Mouse (Mus musculus): ENCODE data around the gene Tnfsf10. TPM values are rescaled to one million over a fixed set of nuclear protein-coding genes. Genes with fewer than 3 reads are reported as not detected.

The Tnfsf10 gene
- polyA plus RNA-seq, 1 experiment from 2014 or later, result 0.23 TPM

DNA sequence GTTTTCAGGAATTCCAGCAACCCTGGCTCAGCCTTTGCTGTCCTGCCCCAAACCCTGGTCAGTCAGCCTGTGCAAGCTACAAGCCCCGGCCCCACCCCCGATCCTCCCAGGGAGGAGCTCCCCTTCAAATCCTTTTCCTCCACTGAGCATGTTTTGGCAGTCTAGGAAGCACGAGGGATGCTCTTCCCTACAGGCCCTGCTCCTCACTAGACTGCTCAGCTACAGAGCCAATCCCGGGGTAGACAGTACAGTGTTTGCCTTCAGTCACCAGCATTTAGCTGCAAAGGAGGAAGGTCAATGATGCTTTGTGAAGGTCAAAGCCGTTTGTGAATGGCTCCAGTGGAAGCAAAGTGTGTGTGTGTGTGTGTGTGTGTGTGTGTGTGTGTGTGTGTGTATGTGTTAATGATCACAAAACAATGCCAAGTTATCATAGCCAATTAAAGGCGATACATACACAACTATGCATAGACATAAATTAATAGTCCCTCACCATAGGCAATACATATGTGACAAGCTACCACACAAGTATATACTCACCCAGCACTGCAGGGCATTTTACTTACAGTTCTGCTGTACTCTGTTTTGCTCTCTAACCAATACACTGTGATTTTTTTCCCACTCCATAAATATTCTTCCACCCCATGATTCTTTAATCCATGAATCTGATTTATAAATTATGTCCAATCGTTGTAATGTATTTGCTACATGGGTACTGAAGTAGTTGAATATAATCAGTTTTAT is 23.0 kb upstream of the Tnfsf10 start:
- H3K27me3 ChIP-seq (ENCODE audit: insufficient read depth, low read length), result no peaks in the 10 kb centered on the region
- H3K4me2 ChIP-seq (ENCODE audit: low read depth, low read length), result no peak overlapping the region
- no peak for TF ChIP-seq CTCF (IDR thresholded peaks at IDR 0.05; ENCODE audit: low read depth)
- no peaks in the 10 kb centered on the region for H3K4me1 ChIP-seq (ENCODE audit: insufficient read depth)
- no peak overlapping the region for H3K27ac ChIP-seq (ENCODE audit: low read depth)
- H3K9ac ChIP-seq (replicated peaks), result no peak overlapping the region
- WGBS (ENCODE audit: insufficient replicate concordance), result 62% methylated on average over 7 of the region's 7 CpGs
- no peak for ATAC-seq
- H3K9me3 ChIP-seq (ENCODE audit: low read length), result no peaks in the 10 kb centered on the region
- DNase-seq, result no peak
- H3K36me3 ChIP-seq (replicated peaks; ENCODE audit: insufficient read depth, low read length), result no peaks in the 10 kb centered on the region
- no peak overlapping the region for H3K4me3 ChIP-seq (ENCODE audit: low read depth, low read length)

DNA sequence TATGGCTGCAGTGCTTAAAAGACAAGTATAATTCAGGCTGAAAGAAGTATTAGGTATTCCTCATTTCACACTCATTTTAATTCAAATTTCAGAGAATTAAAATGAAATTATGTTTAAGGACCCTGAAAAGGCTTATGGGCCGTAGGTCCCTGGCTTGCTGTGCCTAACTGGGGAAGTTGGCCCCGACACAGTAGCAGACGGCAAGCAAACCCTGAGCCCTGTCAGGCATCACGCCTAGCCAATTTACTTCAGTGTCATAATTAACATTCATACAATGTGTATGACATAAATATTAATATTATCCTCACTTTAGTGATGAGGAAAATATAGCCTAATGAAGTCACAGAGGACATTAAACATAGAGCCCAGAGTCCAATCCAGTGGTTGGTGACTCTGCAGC is 16.4 kb upstream of the Tnfsf10 start:
- H3K4me3 ChIP-seq (ENCODE audit: low read depth, low read length), result no peak overlapping the region
- peaks cover 7% of the 10 kb centered on the region for H3K4me1 ChIP-seq (ENCODE audit: insufficient read depth)
- H3K9me3 ChIP-seq (ENCODE audit: low read length), result no peaks in the 10 kb centered on the region
- H3K27ac ChIP-seq (ENCODE audit: low read depth), result no peak overlapping the region
- no peaks in the 10 kb centered on the region for H3K36me3 ChIP-seq (replicated peaks; ENCODE audit: insufficient read depth, low read length)
- TF ChIP-seq CTCF (IDR thresholded peaks at IDR 0.05; ENCODE audit: low read depth), result no peak
- TF ChIP-seq EP300 (IDR thresholded peaks at IDR 0.05; ENCODE audit: low read depth), result no peak
- DNase-seq, result no peak
- ATAC-seq, result no peak
- 83% methylated on average over 4 of the region's 4 CpGs for WGBS (ENCODE audit: insufficient replicate concordance)
- no peak overlapping the region for H3K4me2 ChIP-seq (ENCODE audit: low read depth, low read length)
- no peak overlapping the region for H3K9ac ChIP-seq (replicated peaks)
- no peaks in the 10 kb centered on the region for H3K27me3 ChIP-seq (ENCODE audit: insufficient read depth, low read length)

DNA sequence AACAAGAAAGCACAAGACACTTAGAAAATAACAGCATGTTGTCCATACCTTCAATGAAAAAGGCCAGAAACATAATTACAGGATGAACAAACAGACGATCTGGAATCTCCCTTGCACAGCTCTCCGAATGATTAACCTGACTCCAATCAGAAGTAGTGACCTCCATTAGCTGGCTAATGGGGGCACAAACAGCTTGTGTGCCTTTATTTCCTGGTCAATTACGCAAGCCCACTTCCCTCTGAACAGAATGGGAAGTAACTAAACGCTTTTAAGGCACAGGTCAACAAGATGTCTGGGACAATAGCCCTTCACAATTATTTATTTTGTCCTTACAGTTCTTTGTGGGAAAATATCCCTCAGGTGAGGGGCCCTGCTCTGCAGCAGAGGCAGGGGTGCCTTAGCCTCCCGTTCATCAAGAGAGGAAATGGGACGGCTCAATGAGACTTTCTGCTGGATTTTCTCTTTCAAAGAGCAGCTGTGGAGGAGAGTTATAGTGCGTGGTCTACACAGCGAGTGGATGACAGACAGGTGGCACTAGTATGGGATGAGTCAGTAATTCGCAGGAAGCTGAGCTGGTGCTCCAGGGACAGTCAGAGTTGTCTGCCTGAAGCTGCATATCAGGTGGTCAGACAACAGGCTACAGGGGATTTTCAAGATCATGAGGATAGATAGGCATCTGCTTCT is 14.3 kb upstream of the Tnfsf10 start:
- Histone ChIP-seq H3K4me1 (ENCODE audit: insufficient read depth) (peaks cover 7% of the 10 kb centered on the region), H3K4me3 (ENCODE audit: low read depth, low read length) (no peak overlapping the region), H3K27me3 (ENCODE audit: insufficient read depth, low read length) (no peaks in the 10 kb centered on the region), H3K36me3 (replicated peaks; ENCODE audit: insufficient read depth, low read length) (no peaks in the 10 kb centered on the region), H3K9me3 (ENCODE audit: low read length) (no peaks in the 10 kb centered on the region), H3K9ac (replicated peaks) (no peak overlapping the region), H3K4me2 (ENCODE audit: low read depth, low read length) (no peak overlapping the region), H3K27ac (ENCODE audit: low read depth) (no peak overlapping the region)
- WGBS (ENCODE audit: insufficient replicate concordance), result 33% methylated on average over 9 of the region's 9 CpGs
- no peak for TF ChIP-seq CTCF (IDR thresholded peaks at IDR 0.05; ENCODE audit: low read depth)
- no peak for TF ChIP-seq EP300 (IDR thresholded peaks at IDR 0.05; ENCODE audit: low read depth)
- ATAC-seq, result no peak
- no peak for DNase-seq

DNA sequence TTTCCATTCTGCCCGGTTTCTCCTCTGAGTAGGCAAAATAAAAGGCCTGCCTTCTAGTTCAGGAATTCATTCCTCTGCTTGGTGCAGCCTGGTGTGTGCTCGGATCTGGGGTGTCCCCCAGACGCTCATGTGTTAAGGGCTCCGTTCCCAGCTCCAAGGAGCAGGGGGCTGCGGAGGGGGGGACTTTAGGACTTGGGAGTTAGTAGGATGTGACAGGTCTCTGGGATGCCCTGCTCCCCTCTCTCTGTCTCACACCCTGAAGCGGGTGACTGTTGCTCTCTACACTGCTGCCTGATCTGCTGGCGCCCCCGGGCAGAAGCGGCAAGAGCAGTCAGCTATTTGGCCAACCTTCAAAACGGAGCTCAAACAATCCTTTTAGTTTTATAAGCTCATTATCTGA is 10.0 kb upstream of the Tnfsf10 start:
- H3K9ac ChIP-seq (replicated peaks), result no peak overlapping the region
- H3K4me2 ChIP-seq (ENCODE audit: low read depth, low read length), result no peak overlapping the region
- peaks cover 7% of the 10 kb centered on the region for H3K4me1 ChIP-seq (ENCODE audit: insufficient read depth)
- H3K9me3 ChIP-seq (ENCODE audit: low read length), result no peaks in the 10 kb centered on the region
- no peak overlapping the region for H3K4me3 ChIP-seq (ENCODE audit: low read depth, low read length)
- WGBS (ENCODE audit: insufficient replicate concordance), result 82% methylated on average over 10 of the region's 10 CpGs
- H3K36me3 ChIP-seq (replicated peaks; ENCODE audit: insufficient read depth, low read length), result no peaks in the 10 kb centered on the region
- no peaks in the 10 kb centered on the region for H3K27me3 ChIP-seq (ENCODE audit: insufficient read depth, low read length)
- no peak overlapping the region for H3K27ac ChIP-seq (ENCODE audit: low read depth)
- DNase-seq, result no peak
- ATAC-seq, result no peak
- TF ChIP-seq EP300 (IDR thresholded peaks at IDR 0.05; ENCODE audit: low read depth) (no peak), CTCF (IDR thresholded peaks at IDR 0.05; ENCODE audit: low read depth) (no peak)

DNA sequence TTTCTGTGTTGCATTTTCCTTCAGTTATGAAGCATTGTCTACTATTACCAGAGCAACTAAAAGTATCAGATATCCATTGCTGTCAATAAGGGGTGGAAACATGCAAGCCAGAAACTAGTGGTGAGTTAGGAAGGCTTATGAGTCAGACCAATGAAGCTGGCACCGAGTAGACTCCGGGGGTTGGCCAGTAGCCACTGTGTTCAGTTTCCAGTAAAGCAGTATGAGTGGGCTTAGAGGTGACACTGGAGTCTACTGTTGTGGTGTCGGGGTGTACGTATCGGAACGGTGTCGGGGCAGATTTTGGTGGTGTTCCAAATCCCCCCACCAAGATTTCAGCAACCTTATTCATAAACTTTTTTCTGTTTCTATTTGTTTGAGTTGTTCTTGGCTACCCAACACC is 5.9 kb upstream of the Tnfsf10 start:
- no peak for TF ChIP-seq EP300 (IDR thresholded peaks at IDR 0.05; ENCODE audit: low read depth)
- TF ChIP-seq CTCF (IDR thresholded peaks at IDR 0.05; ENCODE audit: low read depth), result no peak
- ATAC-seq, result no peak
- Histone ChIP-seq H3K36me3 (replicated peaks; ENCODE audit: insufficient read depth, low read length) (no peaks in the 10 kb centered on the region), H3K4me2 (ENCODE audit: low read depth, low read length) (no peak overlapping the region), H3K9ac (replicated peaks) (no peak overlapping the region), H3K27me3 (ENCODE audit: insufficient read depth, low read length) (no peaks in the 10 kb centered on the region), H3K4me3 (ENCODE audit: low read depth, low read length) (no peak overlapping the region), H3K27ac (ENCODE audit: low read depth) (no peak overlapping the region), H3K4me1 (ENCODE audit: insufficient read depth) (no peaks in the 10 kb centered on the region; the same call in 1 of the 2 replicates), H3K9me3 (ENCODE audit: low read length) (no peaks in the 10 kb centered on the region)
- WGBS (ENCODE audit: insufficient replicate concordance), result 88% methylated on average over 7 of the region's 7 CpGs
- DNase-seq, result no peak

DNA sequence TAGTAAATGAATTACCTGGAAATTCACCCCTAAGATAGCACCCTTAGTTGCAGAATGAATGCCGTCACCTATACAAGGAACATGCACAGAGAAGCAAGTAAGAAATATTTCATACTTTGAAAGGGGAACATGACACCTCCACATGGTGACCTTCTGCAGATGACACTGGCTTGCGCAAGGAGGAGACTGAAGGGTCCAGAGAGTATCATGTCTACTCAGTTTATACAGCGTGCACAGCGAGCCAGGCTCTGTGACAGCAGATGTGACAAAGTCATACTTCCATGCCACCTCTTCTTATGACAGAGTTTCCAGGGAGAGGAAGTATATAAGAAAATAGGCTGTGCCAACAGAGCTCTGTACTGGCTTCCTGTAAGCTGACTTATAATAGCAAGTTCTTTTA is 5.4 kb upstream of the Tnfsf10 start:
- DNase-seq (no peak), ATAC-seq (no peak)
- Histone ChIP-seq H3K4me3 (ENCODE audit: low read depth, low read length) (no peak overlapping the region), H3K36me3 (replicated peaks; ENCODE audit: insufficient read depth, low read length) (no peaks in the 10 kb centered on the region), H3K4me2 (ENCODE audit: low read depth, low read length) (no peak overlapping the region), H3K9me3 (ENCODE audit: low read length) (no peaks in the 10 kb centered on the region), H3K27me3 (ENCODE audit: insufficient read depth, low read length) (no peaks in the 10 kb centered on the region), H3K9ac (replicated peaks) (no peak overlapping the region), H3K27ac (ENCODE audit: low read depth) (no peak overlapping the region), H3K4me1 (ENCODE audit: insufficient read depth) (no peaks in the 10 kb centered on the region; the same call in 1 of the 2 replicates)
- 71% methylated on average over 4 of the region's 4 CpGs for WGBS (ENCODE audit: insufficient replicate concordance)
- TF ChIP-seq CTCF (IDR thresholded peaks at IDR 0.05; ENCODE audit: low read depth) (no peak), EP300 (IDR thresholded peaks at IDR 0.05; ENCODE audit: low read depth) (no peak)
